Mouse (Mus musculus) common myeloid progenitor, adult 5-6 weeks (primary cell): Measurements from ENCODE around the gene Colgalt1. TPM values are rescaled to one million over a fixed set of nuclear protein-coding genes. Genes with fewer than 3 reads are reported as not detected.

Source experiments
- ATAC-seq: replicated peaks from 2 replicates; pipeline ENCODE4 v1.8.0; 2016; ENCODE audit warnings: low read depth, mild to moderate bottlenecking, moderate TSS enrichment, inconsistent platforms; ENCODE audit not compliant: poor library complexity, severe bottlenecking
- total RNA-seq: library from RNA; stranded (forward); fragments of 200-1000, 187-1606 nt; gene quantifications from 2 replicates; pipeline ENCODE4 v1.2.3, GENCODE M21; 2017

Gene Colgalt1
- total RNA-seq: 64.6 and 75.2 TPM in 2 replicates

DNA sequence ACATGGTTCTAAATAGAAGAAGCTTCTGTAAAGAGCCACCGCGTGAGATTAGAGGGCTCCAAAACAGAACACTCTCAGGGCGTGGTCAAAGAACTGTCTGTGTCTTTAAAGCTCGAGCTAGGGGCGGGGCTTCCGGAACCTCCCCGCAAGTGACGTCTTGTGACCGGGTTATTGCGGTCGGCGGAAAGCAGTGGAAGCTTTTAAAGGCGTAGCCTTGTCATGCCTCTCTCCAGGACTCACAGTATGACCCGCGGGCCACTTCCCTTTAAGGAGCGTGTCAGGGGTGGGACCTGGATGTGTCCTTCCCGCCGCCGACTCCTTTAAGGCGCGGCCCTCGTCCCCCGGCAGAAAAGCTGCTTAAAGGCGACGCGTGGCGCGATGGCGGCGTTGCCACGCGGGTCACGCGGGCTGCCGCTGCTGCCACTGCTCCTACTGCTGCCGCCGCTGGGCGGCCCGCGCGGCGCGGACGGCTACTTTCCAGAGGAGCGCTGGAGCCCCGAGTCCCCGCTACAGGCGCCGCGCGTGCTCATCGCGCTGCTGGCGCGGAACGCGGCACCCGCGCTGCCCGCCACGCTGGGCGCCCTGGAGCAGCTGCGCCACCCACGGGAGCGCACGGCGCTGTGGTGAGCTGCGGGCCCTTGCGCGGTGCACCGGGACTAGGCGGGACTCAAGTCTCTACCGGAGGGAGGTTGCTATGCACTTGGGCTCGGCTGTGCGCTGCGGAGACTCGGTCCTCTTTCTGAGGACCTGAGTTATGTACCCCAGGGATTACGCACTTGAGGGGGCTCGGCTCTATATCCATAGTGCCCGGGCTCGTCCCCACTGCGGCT is at the start of gene Colgalt1:
Colgalt1 (plus strand) TSS at position 177 of the 830 bp plus-strand sequence.
- ATAC-seq: peak; percentile 96

DNA sequence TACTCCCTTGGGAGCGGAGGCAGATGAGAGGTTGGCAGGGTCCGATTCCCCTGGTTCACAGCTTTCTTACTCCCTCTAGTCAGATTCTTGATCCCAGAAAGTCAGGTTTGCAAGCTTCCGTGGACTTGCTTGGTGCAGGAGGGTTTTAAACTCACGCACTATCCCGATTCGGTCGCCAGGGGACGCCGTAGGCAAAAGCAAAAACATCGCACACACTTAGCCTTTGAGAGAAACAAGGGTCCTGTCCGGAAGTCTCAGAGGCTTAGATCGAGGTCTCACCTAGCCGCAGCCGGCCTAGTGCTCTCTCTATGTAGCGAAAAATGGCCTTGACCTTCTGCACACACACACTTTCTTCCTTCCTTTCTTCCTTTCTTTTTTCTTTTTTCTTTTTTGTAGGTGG is 49.4 kb upstream of the Colgalt1 start:
- ATAC-seq: peak; percentile 57

DNA sequence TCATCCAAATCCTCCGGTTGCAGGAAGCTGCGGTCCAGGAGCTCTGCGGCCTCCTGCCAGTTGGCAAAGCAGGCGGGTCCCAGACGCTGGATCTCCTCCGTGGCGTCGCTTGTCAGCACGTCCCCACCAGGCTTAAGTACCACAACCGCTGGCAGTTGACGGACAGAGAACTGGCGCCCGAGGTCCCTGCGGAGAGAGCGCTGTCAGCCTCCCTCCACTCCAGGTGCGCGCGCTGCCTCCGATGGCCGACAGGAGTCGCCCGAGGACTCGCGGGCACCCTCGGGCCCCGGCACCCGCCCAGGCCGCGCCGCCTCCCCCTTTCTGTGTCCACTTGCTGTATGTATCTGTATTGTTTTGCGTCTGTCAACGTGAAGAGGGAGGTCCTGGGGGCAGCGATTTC is 48.0 kb upstream of the Colgalt1 start:
- peak; percentile 64 for ATAC-seq

DNA sequence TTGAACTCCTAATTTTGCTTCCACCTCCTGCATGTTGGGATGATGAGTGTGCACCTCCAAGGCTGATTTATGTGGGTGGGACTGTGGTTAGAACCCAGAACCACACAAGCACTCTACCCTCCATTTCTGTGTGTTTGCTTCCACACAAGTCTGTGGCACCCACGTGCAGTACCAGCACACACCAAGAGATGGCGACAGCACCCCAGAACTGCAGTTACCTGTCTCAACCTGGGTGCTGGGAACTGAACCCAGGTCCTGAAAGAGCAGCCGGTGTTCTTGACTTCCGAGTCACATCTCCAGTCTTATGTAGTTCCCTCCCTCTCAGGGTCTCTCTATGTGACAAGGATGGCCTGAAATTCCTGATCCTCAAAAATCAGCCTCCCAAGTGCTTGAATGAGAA is 46.8 kb upstream of the Colgalt1 start:
- no peak for ATAC-seq

DNA sequence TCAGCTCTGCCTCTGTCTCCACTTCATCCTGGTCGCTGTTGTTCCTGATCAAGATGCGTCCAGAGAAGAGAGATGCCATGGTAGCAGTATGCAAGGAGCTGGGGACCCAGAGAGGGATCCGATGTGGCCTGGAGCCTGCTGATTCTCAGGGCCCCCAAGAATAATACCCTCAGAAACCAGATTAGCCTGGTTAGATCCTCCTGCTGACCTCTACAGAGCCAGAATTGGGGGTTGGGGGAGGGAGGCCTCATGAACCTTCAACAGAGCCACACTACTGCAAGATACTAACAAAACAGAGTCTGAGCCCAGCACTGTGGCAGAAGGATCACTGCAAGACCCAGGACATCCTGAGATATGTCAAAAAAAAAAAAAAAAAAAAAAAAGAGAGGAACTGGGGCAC is 44.3 kb upstream of the Colgalt1 start, which contains the start of gene Nxnl1:
Nxnl1 (minus strand) TSS at position 101 of the 400 bp plus-strand sequence.
- no peak for ATAC-seq

DNA sequence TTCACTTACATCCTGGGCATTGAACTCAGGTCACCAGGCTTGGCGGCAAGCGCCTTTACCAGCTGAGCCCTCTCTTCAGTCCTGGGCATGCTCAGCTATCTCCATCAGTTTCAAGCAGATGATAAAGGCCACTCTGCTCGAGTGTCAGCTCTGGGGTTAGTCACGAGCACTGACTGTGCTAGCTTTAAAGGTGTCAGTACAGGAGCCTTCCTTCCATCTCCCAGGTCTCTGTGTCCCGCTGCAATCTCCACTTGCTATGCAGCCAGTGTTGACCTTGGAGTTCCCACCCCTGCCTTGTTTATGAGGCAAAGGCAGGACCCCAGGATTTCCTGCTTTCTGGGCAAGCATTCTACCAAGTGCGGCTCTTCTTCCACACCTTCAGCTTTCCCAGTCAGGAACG is 43.2 kb upstream of the Colgalt1 start:
- ATAC-seq: no peak

DNA sequence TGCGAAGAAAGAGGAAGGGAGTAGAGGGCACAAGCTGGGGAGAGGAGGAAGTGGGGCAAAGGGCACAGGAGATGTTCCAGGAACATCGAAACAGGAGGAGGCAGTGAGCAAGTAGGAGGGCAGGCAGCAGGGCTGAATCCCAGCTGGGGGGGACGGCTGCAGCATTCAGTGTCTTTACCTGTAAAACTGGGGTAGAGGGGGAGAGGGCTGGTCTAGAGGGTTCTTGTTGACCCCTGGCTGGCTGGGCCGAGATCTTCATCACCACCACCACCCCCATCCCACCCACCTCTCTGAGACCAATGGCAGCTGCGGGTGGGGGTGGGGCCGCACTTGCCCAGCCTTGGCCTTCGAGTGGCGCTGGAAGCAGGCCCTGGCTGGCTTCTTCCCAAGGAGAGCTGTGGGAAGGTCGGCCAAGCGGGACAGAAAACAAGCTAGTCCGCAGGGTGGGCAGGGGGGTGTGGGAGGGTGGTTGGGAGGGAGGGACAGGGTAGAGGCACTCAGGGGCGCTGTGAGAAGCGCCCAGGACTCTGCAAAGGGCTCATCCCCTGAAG is 42.3 kb upstream of the Colgalt1 start, which contains the start of gene Slc27a1:
Slc27a1 (plus strand) TSS at position 496 of the 551 bp plus-strand sequence.
- no peak for ATAC-seq

DNA sequence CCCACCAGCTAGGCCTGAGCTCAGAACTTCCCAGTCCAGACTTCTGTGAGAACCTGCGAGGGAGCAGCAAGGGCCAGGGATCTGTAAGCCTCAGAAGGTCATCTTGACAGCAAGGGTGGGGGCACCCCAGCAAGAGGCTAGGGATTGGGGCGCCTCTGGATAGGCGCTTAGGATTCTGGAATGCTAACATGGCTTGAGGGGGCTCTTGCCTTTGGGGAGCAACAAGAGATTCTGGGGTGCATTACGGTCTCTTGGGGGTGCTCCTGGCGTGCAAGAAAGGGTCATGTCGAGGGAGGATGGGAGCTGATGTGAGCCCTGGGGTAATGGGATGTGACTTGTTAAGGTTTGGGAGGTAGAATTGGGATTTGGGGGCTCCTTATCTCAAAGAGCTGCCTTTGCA is 41.9 kb upstream of the Colgalt1 start:
- no peak for ATAC-seq

DNA sequence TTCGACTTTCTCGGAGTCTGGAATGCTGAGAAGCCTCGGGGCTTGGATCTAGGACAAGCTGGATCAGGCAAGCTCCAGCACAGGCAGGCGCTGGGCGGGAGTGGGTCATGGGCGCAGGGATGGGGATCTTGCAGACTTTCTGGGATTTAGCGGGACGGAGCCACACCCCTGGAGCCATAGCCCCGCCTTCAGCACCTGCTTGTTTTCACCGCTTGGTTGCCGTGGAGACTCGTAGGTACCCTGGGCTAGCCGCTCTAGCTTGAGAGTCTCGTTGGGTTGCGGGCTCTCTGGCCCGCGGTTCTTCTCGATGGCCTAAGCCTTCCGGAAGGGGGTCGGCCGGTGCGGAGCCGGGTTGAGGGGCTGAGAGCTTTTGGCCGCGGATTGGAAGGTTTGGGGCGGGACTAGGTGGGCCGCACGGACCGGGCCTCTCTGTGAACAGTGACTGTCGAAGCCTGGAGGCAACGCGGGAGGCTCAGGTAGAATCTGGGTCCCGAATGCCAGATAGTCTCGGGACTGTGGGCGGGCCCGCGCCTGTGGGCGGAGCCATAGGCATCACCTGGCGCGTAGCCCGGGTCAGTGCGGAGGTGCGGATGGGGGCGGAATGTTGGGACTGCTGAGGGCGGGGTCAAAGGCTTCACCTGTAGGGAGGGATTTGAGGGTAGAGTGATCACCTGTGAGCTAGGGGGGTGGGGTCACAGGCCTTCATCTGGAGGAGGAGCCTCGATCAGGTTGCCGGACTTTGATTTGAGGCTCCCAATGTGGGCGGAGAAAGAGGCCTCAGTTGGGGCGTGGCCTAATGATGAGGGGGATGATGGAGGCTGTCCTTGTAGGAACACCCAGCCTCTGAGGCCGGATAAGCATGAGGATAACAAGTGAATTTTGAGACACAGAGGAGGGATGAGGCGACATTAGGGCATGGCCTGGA is 41.2 kb upstream of the Colgalt1 start:
- ATAC-seq: peak; percentile 64

DNA sequence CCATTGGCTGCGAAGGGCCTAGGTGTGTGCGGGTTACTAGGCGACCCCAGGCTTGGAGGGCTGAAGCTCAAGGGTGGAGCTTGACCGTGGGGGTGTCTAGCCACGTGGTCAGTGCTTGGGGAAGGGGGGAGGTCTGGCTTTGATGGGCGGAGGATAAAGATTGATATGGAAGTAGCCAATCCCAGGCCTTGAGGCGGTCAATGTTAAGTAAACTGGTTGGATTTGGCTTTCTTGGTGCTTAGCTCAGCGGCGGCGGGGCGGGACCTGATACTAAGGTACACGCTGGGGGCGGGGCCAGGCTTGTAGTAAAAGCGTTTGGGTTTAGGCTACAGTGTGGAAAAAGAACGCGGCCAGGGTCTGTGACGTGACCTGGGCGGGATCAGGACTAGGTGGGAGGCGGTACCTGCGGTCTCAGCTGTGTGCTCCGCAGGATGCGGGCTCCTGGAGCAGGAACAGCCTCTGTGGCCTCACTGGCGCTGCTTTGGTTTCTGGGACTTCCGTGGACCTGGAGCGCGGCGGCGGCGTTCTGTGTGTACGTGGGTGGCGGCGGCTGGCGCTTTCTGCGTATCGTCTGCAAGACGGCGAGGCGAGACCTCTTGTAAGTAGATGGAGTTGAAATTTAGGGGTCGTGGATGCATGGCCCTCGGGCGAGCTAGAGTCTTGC is 40.4 kb upstream of the Colgalt1 start:
- peak; percentile 83 for ATAC-seq

DNA sequence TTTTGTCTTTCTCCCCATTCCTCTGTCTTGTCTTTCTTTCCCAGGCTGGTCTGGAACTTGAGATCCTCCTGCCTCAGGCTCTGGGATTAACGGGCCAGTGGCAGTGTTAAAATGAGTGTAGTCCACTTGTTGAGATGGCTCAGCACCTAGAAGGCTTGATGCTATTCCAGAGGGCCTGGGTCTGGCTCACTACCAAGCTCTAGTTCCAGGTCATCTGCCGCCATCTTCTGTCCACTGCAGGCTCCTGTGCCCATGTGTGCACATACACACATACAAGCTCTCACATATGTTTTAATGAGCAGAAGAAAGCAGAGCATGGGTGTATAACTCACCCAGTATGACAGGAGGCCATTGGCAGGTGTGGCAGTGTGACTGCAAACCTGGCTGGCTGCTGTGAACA is 38.7 kb upstream of the Colgalt1 start:
- no peak for ATAC-seq

DNA sequence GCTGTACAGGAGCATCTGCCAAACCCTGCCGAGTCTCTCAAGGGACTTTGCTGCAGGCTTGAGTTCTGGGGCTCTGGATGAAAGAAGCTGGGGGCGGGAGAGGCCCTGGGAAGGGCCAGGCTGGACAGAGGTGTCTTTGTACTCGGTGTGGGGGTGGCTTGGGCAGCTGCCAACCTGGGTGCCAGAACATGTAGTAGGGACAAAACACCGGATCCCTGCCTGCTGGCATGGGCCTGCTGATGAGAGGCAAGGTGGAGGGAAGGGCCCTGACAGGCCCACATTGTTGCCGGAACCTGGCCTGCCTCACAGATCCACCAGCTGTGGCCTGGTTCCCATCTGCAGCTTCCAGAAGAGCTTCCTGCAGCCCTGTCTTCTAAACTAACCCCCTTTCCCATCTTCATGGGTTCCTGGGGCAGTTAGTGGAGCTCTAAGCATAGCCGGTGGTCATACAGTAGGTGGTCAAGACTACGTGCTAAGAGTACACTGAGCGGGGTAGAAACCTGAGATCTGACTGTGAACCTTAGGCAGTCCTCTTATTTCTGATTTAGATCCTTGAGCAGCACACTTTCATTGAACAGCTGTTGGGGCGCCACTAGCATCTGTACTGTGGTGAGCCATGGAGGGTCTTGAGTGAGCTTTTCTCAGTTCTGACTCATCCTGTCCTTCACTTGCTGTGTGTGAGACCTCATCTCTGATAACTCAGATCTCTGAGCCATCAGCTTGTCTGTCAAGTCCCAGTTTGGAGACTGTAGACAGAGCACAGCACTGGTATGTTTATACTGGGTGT is 37.8 kb upstream of the Colgalt1 start:
- ATAC-seq: no peak

DNA sequence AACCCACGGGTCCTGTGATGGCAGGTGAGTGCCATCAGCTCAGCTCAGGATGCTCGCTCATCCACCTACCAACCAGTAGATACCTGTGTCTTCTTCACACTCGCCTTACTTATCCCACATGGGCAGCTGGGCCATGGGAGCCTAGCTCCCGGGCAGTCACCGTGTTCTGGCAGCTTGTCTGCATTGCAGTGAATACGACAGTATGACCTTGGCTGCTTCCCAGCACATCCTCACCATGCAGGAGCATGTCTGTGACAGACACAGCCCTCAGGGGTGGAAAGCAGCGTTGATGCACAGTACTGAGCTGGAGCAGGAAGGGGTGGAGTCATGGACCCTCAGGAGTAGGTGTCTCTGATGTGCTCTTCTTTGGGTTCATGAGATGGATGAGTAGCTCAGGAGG is 36.4 kb upstream of the Colgalt1 start:
- no peak for ATAC-seq

DNA sequence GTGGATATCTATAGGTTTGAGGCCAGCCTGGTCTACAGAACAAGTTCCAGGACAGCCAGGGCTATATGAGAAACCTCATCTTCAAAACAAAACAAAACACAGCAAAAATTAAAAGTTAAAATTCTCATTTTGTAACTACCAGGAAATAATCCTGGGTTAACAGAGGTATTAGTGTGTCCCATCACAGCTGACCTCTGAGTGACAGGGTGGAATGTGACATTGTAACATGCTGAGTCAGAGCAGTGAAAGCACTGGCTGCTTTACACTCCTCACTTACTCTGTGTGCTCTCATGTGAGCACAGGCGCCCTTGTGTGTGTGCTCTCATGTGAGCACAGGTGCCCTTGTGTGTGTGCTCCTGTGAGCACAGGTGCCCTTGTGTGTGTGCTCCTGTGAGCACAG is 35.8 kb upstream of the Colgalt1 start:
- ATAC-seq: no peak

DNA sequence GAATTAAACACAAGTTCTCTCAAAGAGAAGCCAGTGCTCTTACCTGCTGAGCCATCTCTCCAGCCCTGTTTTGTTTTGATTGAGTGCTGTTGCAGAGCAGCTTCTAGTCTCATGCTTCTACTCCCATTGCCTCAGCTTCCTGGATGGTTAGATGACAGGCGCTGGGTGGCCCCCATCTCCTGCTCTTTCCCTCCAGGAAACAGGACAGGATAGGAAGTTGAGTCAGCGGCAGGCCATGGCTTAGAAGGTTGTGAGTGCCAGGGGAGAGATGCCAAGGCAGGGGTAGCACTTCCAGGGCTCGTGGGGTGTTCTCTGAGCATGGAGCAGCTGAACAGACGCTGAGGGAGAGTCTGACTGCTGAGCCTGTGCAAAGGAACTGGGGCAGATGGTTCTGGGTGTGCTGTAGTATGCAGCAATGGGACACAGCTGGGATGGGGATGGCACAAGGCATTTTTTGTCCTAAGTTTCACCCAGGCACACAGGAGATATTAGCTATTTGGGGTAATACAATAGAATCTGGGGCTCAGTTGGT is 32.9 kb upstream of the Colgalt1 start:
- ATAC-seq: no peak

DNA sequence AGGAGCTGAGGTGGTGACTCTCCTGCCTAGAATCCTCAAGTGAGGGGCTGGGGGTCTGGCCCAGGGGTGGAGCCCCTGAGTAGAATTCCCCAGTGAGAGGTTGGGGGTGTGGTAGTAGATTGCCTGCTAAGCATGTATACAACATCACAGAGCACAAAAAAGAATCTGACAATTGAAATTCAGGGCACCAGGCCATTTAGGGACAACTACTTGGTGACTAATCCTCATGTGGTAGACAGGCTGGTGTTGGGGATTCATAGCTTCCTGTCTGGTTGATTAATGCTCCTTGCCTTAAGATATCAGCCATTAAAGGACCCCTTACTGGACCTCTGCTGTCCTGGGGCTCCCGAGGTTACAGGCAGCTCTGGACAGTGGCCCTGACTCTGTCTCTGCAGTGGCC is 31.8 kb upstream of the Colgalt1 start:
- ATAC-seq: no peak

DNA sequence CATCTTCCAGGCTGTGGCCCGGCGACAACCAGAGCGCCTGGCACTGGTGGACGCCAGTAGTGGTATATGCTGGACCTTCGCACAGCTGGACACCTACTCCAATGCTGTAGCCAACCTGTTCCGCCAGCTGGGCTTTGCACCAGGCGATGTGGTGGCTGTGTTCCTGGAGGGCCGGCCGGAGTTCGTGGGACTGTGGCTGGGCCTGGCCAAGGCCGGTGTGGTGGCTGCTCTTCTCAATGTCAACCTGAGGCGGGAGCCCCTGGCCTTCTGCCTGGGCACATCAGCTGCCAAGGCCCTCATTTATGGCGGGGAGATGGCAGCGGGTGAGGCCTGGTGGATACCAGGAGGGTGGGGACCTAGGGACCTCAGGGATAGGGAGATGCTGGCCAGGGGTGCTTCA is 31.3 kb upstream of the Colgalt1 start:
- ATAC-seq: no peak

DNA sequence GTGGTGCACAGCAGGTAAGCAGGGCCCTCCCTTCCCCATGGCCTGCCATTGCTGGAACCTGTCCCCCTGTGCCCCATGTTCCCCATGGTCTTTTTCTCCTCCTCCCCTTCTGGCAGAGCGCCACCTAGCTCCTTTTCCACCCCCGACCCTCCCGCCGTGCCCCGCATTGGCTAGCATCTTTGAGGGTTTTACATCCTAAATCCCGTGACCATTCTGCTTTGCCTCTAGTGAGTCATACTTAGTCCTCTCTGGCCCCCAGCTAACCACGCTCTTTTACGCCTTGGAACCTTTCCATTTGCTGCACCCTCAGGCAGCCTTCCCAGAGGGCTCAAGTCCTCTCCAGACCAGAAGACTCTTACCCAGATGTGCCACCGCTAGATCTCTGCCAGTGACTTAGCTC is 30.6 kb upstream of the Colgalt1 start:
- no peak for ATAC-seq

DNA sequence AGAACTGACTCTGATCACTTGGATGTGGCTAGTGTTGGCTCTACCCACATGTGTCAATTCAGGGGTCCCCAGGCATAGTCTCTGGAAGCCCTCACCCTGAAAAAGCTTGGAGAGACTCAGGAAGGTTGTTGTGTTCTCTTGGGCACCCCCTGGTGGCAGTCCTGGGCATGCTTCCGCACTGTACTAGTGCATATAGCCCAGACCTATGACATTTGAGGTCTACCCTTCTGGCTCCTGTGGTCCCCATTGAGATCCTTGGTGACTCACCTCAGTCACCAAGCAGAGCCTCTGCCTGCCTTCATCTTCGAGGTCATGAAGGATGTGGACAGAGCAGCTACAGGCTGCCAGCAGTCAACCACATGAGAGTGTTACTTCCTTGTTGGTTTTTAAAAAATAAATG is 23.9 kb upstream of the Colgalt1 start:
- 0 out of 2 replicates have a peak, but pooled peaks have one; percentile 16 for ATAC-seq
